Mouse (Mus musculus) midbrain, embryonic 14.5 days (tissue): Measurements from ENCODE around the gene Eif2b1. TPM values are rescaled to one million over a fixed set of nuclear protein-coding genes. Genes with fewer than 3 reads are reported as not detected.
A peak's percentile ranks its signal among the peaks of the same experiment; 100 is the strongest.

ENCODE experiments used
- ATAC-seq: fragments of 200-750 bp; cut with Nextera tagmentation; 2 replicates; pipeline ENCODE4 v1.8.0; 2017; ENCODE audit warnings: moderate number of reproducible peaks, moderate library complexity; ENCODE audit not compliant: low FRiP score, low TSS enrichment
- DNase-seq: peaks from one replicate; pipeline ENCODE4 v3.0.0-alpha.2; 2015
- H3K27ac ChIP-seq: fragments of 300-500 bp; sonication (generic); replicated peaks from 2 replicates; pipeline ENCODE4 v1.5.1; 2014; ENCODE audit warnings: mild to moderate bottlenecking, low read depth, low read length, moderate library complexity
- H3K27me3 ChIP-seq: fragments of 300-500 bp; sonication (generic); 2 replicates; pipeline ENCODE4 v1.6.1; 2014; ENCODE audit warnings: low read length, control low read depth, mixed read lengths; ENCODE audit not compliant: control insufficient read depth, insufficient read depth
- H3K36me3 ChIP-seq: fragments of 300-500 bp; sonication (generic); 2 replicates; pipeline ENCODE4 v1.6.1; 2014; ENCODE audit warnings: low read length, control low read depth; ENCODE audit not compliant: control insufficient read depth, insufficient read depth
- H3K4me1 ChIP-seq: fragments of 300-500 bp; sonication (generic); 2 replicates; pipeline ENCODE4 v1.6.1; 2014; ENCODE audit warnings: mild to moderate bottlenecking, antibody characterized with exemption, low read length, control low read depth; ENCODE audit not compliant: control insufficient read depth, insufficient read depth
- H3K4me2 ChIP-seq: fragments of 300-500 bp; sonication (generic); 2 replicates; pipeline ENCODE4 v1.6.1; 2014; ENCODE audit warnings: mild to moderate bottlenecking, low read length, moderate library complexity
- H3K4me3 ChIP-seq: fragments of 300-500 bp; sonication (generic); replicated peaks from 2 replicates; pipeline ENCODE4 v1.5.1; 2014; ENCODE audit warnings: low read depth, low read length
- H3K9ac ChIP-seq: fragments of 300-500 bp; sonication (generic); replicated peaks from 2 replicates; pipeline ENCODE4 v1.6.1; 2014; ENCODE audit warnings: mild to moderate bottlenecking, low read length, moderate library complexity
- H3K9me3 ChIP-seq: fragments of 300-500 bp; sonication (generic); 2 replicates; pipeline ENCODE4 v1.6.1; 2016; ENCODE audit warnings: low read length, control low read depth, mixed read lengths; ENCODE audit not compliant: control insufficient read depth
- WGBS: fragments of 180-500 bp; shearing (Covaris S2); extraction: QIAGEN DNeasy Blood & Tissue Kit; methylation state at CpG from one replicate; pipeline ENCODE4 v1.1.7; 2014; 5-methylcytosine and 5-hydroxymethylcytosine counted together
- polyA plus RNA-seq: library from polyadenylated mRNA; unstranded; fragments of >200 nt; fragmentation: Nextera tagmentation; extraction: Ambion mirVana; gene quantifications from 2 replicates; pipeline ENCODE4 v1.2.1, GENCODE M21; 2014

Gene Eif2b1
- polyA plus RNA-seq = 71.8 and 73.4 TPM in 2 replicates

- H3K4me1 ChIP-seq = peaks cover 19% of the 10 kb centered on the region
- peak within 1 kb of the TSS; percentile 52; the same call in 1 of the 2 replicates for H3K27ac ChIP-seq
- peak within 1 kb of the TSS; percentile 77 for H3K4me2 ChIP-seq
- peak; percentile 99 for DNase-seq
- no peaks in the 10 kb centered on the region for H3K9me3 ChIP-seq
- H3K36me3 ChIP-seq = peaks cover 51% of the 10 kb centered on the region
- peak; percentile 86; the same call in 1 of the 2 replicates for ATAC-seq
- no peaks in the 10 kb centered on the region for H3K27me3 ChIP-seq
- under 1% methylated on average over 51 of the region's 51 CpGs for WGBS
- H3K4me3 ChIP-seq = peak within 1 kb of the TSS; percentile 78
- peak within 1 kb of the TSS; percentile 73 for H3K9ac ChIP-seq
Observed at GRCm38 (mm10) chr5:124578633-124579317, at the start of gene Eif2b1, which contains the start of gene Gtf2h3. TSS of gene Eif2b1 (minus strand) at chr5:124579131. TSS of gene Gtf2h3 (plus strand) at chr5:124579140.

GRCm38 (mm10) chr5:124624291-124624690 lies 45.4 kb upstream of the Eif2b1 start:
- no peak overlapping the region for H3K27ac ChIP-seq
- ATAC-seq (no peak), DNase-seq (no peak)
- 93% methylated on average over 9 of the region's 9 CpGs for WGBS
- H3K9ac ChIP-seq = no peak overlapping the region
- H3K4me1 ChIP-seq = peaks cover 5% of the 10 kb centered on the region; the same call in 1 of the 2 replicates
- no peaks in the 10 kb centered on the region for H3K9me3 ChIP-seq
- no peaks in the 10 kb centered on the region for H3K27me3 ChIP-seq
- H3K36me3 ChIP-seq = peaks cover 22% of the 10 kb centered on the region
- H3K4me3 ChIP-seq = no peak overlapping the region
- H3K4me2 ChIP-seq = no peak overlapping the region

GRCm38 (mm10) chr5:124622890-124623289 lies 44.0 kb upstream of the Eif2b1 start:
- Histone ChIP-seq H3K36me3 (peaks cover 22% of the 10 kb centered on the region), H3K9me3 (no peaks in the 10 kb centered on the region), H3K9ac (no peak overlapping the region), H3K27me3 (no peaks in the 10 kb centered on the region), H3K4me3 (no peak overlapping the region), H3K4me1 (peaks cover under 1% of the 10 kb centered on the region; the same call in 1 of the 2 replicates), H3K27ac (no peak overlapping the region), H3K4me2 (no peak overlapping the region)
- no peak for DNase-seq
- 92% methylated on average over 15 of the region's 15 CpGs for WGBS
- no peak for ATAC-seq

GRCm38 (mm10) chr5:124621362-124621761 lies 42.4 kb upstream of the Eif2b1 start:
- Histone ChIP-seq H3K4me1 (no peaks in the 10 kb centered on the region), H3K9ac (no peak overlapping the region), H3K4me3 (no peak overlapping the region), H3K36me3 (peaks cover 24% of the 10 kb centered on the region), H3K4me2 (no peak overlapping the region), H3K27me3 (no peaks in the 10 kb centered on the region), H3K9me3 (no peaks in the 10 kb centered on the region), H3K27ac (no peak overlapping the region)
- WGBS = 64% methylated on average over 13 of the region's 13 CpGs
- ATAC-seq = no peak
- no peak for DNase-seq

GRCm38 (mm10) chr5:124618711-124619110 lies 39.8 kb upstream of the Eif2b1 start:
- Histone ChIP-seq H3K27ac (no peak overlapping the region), H3K36me3 (peaks cover 34% of the 10 kb centered on the region), H3K4me3 (no peak overlapping the region), H3K9me3 (no peaks in the 10 kb centered on the region), H3K9ac (no peak overlapping the region), H3K4me2 (no peak overlapping the region), H3K27me3 (no peaks in the 10 kb centered on the region), H3K4me1 (no peaks in the 10 kb centered on the region)
- no peak for DNase-seq
- WGBS = 89% methylated on average over 10 of the region's 10 CpGs
- ATAC-seq = no peak

GRCm38 (mm10) chr5:124614709-124615108 lies 35.8 kb upstream of the Eif2b1 start:
- Histone ChIP-seq H3K9ac (no peak overlapping the region), H3K9me3 (no peaks in the 10 kb centered on the region), H3K4me1 (no peaks in the 10 kb centered on the region), H3K36me3 (peaks cover 49% of the 10 kb centered on the region), H3K27me3 (no peaks in the 10 kb centered on the region), H3K27ac (no peak overlapping the region), H3K4me2 (no peak overlapping the region), H3K4me3 (no peak overlapping the region)
- WGBS = 92% methylated on average over 11 of the region's 11 CpGs
- no peak for DNase-seq
- no peak for ATAC-seq

GRCm38 (mm10) chr5:124610965-124611364 lies 32.0 kb upstream of the Eif2b1 start:
- H3K9ac ChIP-seq = no peak overlapping the region
- H3K36me3 ChIP-seq = peaks cover 63% of the 10 kb centered on the region
- H3K4me3 ChIP-seq = no peak overlapping the region
- DNase-seq (peak; percentile 5), ATAC-seq (no peak)
- no peaks in the 10 kb centered on the region for H3K9me3 ChIP-seq
- WGBS = 77% methylated on average over 10 of the region's 10 CpGs
- no peak overlapping the region for H3K4me2 ChIP-seq
- no peak overlapping the region for H3K27ac ChIP-seq
- no peaks in the 10 kb centered on the region for H3K4me1 ChIP-seq
- H3K27me3 ChIP-seq = no peaks in the 10 kb centered on the region

- peaks cover 36% of the 10 kb centered on the region for H3K36me3 ChIP-seq
- 90% methylated on average over 17 of the region's 17 CpGs for WGBS
- no peak for ATAC-seq
Observed at GRCm38 (mm10) chr5:124605041-124605622, 26.2 kb upstream of the Eif2b1 start.

GRCm38 (mm10) chr5:124604296-124604695 lies 25.4 kb upstream of the Eif2b1 start:
- DNase-seq = no peak
- no peak overlapping the region for H3K27ac ChIP-seq
- no peaks in the 10 kb centered on the region for H3K27me3 ChIP-seq
- H3K36me3 ChIP-seq = peaks cover 32% of the 10 kb centered on the region
- ATAC-seq = no peak
- peaks cover 3% of the 10 kb centered on the region for H3K4me1 ChIP-seq
- H3K9ac ChIP-seq = no peak overlapping the region
- no peak overlapping the region for H3K4me3 ChIP-seq
- 93% methylated on average over 4 of the region's 4 CpGs for WGBS
- no peaks in the 10 kb centered on the region for H3K9me3 ChIP-seq
- H3K4me2 ChIP-seq = no peak overlapping the region

More at GRCm38 (mm10) chr5:124605041-124605622, 26.2 kb upstream of the Eif2b1 start:
- H3K27me3 ChIP-seq = no peaks in the 10 kb centered on the region
- H3K4me1 ChIP-seq = no peaks in the 10 kb centered on the region
- H3K9me3 ChIP-seq = no peaks in the 10 kb centered on the region
- H3K9ac ChIP-seq = no peak overlapping the region
- no peak overlapping the region for H3K4me3 ChIP-seq
- no peak for DNase-seq
- no peak overlapping the region for H3K27ac ChIP-seq
- no peak overlapping the region for H3K4me2 ChIP-seq
